Mouse (Mus musculus): ENCODE data around the gene Pml.
"Not testable (repeated sequence)": the region's sequence is repeated elsewhere in the genome, so short reads cannot be mapped to it uniquely, and the experiment has no call there.

Pml gene

DNA sequence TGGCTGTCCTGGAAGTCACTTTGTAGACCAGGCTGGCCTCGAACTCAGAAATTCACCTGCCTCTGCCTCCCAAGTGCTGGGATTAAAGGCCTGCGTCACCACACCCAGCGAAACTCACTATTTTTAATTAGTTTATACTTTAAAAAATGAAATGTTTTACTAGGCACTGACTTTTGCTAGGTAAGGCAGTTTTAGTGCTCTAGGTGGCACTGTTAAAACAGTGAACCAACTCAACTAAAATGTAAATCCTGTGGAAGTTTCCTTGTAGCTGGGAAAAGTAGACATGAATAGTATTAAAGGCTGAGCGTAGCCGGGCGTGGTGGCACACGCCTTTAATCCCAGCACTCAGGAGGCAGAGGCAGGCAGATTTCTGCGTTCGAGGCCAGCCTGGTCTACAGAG is 22.0 kb upstream of the Pml start:
- not testable (repeated sequence) for DNase-seq (ENCODE audit: low spot score)

DNA sequence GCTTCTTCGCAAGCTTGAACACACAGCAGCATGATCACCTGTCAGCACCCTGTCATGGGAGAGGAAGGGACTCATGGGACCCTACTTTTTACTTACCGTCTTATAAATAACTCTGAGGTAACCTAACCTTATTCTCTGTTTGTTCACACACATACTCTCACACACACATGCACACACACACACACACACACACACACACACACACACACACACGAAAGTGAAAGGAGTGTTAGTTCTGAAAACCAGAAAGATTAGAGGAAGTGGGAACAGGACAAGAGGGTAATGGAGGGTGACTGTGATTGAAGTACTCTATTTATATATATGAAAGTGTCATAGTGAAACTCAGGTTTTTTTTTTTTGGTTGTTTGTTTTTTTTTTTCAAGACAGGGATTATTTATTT is 21.5 kb upstream of the Pml start:
- DNase-seq (ENCODE audit: low spot score), result no peak

DNA sequence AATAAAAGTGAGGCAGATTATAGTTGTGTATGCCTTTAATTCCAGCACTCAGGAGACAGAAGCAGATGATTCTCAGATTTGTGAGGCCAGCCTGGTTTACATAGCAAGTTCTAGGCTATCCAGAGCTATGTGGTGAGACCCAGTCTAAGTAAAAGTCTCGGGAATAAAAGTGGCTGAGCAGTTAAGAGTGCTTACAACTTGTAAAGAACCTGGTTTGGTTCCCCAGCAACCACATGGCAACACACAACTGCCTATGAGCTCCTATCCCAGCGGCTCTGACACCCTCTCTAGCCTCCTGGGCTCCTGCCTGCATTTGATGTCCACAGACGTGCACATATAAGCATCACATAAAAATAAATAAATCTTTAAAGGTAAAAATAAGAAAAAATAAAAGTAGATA is 20.5 kb upstream of the Pml start:
- no peak for DNase-seq (ENCODE audit: low spot score)

DNA sequence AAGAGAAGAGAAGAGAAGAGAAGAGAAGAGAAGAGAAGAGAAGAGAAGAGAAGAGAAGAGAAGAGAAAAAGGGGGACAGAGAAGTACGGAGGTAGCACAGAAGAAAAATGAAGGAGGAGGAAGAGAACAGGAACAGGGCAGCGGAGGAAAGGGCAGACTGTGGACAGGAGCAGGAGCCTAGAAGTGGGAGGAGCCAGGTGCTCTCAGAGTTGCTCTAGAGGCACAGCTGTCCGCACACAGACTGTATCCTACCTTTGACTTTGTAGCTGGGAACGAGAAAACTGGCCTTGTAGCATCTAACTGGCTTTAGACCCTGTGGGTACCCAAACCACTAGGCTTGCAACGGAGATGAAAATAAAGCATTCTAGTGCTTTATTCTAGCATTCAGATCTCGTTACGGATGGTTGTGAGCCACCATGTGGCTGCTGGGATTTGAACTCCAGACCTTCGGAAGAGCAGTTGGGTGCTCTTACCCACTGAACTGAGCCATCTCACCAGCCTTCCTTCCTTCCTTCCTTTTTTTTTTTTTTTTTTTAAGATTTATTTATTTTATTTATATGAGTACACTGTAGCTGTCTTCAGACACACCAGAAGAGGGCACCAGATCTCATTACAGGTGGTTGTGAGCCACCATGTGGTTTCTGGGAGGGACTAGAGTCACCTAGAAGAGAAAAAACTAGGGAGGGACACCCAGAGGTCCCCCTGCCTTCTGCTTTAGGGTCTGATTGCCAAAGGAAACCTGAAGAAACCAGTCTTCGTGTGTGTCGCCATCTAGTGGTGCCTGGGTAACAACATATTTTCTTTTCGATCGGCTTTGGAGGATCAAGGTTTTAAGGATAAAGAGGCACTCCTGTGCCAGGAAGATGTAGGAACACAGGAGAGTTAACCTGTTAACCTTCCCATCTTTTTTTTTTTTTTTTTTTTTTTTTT is 19.1 kb upstream of the Pml start:
- DNase-seq (ENCODE audit: low spot score), result peak; percentile 38

DNA sequence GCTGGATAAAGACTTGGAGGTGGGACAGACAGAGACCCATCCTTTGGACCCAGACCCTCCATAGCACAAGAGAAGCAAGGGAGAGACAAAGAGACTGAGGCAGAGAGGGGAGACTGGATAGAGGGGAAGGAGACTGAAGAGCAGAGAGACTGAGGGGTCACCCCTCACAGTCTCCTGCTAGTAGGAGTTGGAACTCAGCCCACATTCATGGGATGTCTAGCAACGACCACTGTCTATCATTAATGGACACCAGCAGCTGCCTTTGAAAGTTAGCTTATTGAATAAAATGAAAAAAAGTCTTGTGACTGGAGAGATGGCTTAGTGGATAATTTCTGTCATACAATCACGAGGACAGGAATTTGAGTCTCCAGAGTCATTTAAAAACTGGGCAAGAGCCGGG is 17.5 kb upstream of the Pml start:
- no peak for DNase-seq (ENCODE audit: low spot score)

DNA sequence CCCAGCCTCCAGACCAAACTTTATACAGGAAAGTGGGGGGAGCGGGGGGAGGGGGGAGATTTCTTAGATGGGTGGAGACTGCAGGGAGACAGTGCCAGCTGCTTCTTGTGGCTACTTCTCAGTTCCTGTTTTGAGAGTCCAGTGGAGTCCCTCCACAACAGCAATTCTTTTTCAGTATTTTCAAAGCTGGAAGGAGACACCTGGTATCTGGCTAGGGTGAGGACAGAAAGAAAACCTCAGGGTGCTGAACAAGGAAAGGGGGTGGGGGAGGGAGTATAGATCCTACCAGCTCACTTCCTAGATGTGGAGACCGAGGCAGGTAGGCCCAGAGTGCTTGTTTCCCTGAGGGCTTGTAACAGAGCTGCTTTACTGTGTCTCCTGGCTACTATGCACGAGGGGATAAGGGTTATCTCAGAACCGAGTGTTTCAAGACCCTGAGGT is 17.0 kb upstream of the Pml start:
- no peak for DNase-seq (ENCODE audit: low spot score)

DNA sequence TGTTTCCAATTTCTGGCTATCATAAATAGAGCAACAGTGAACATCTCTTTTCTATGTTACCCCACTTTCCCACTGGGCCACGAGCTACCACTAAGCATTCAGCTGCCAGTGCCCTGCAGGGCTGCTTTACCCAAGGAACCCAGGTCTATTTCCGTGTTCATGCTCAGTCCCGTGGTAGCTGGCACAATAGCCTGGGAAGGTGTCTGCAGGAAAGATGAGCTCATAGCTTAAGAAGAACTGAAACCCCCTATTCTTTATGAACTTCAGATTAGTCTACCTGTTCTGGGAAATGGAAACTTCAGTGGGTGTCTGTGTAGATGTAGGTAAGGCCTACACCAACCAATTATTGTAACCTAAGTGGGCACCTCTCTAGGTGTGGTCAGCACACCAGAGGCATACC is 15.8 kb upstream of the Pml start:
- no peak for DNase-seq (ENCODE audit: low spot score)

DNA sequence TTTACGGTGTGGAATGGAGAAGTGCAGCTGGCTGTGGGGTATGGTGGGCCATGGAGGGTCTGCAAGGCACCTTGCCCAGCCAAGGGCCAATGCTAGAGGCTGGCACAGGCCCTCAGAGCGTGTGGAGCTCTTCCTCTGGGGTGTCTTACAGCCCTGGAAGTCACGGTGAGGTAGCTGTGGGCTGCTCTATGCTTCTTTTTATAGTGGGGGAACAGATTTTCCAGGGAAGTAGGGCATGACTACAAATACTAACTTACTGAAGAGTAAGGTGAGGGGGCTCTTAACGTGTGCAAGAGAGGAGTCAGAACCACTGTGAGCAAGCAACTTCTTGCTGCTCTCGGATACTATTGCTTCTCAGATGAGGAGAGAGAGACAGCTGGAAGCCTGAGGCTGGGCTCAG is 12.9 kb upstream of the Pml start:
- DNase-seq (ENCODE audit: low spot score), result no peak

DNA sequence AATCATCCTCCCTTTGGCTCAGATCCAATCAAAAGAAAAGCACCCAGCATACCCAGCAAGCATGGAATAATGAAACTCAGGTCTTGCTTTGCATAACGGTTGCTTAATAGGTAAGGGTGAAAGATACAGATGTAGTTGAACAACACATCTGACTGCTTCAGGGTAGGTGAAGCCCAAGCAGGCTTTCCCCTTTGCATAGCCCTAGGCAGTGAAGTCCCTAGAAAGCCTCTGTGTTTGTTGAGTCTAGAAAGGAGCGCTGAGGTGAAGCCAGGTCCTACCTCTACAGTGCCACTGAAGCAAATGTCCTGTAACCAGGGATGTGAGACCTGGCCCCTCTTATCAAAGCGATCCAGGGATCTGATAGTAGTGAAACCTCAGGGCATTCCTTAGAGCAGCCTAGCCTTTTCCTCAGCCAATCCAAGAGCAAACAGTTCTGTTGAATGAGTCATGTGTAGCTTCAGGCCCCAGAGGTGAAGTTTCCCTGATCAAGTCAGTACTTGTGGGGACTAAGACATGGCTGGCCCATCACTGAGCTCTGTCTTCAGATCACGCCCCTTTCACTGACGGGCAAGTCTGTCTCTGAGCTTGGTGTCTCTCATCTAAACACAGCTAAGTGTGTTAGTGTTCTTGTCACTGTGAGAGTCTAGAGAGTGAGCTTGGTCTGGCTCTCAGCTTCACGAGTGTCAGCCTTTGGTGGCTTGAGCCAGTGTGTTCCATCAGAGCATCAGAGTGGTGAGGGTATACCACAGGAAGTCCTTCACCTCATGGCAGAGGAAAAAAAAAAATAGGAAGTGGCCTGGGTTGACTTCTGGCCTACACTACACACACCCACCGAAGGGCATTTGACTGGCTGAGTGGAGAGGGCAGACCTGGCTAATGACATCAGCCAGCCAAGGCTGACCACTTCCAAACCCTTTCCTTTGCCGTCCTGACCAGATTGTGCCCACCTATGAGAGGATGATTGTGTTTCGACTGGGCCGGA is 6.4 kb upstream of the Pml start:
- DNase-seq (ENCODE audit: low spot score), result no peak

DNA sequence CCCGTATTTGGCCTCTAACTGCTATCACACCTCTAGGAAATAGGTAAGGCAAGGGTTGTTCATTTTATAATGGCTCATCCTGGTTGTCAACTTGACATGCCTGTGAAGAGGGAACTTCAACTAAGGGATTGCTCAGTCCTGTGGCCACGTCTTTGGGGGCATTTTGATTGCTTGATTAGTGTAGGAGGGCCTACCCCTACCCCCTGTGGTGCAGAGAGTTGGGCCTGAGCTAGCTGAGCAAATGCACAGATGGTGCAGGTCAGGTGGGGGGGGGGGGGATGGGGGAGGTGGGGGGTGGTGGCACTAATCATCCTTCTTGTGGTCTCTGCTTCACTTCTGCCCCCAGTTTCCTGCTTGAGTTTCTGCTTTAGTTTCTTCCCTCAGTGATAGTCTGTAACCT is 5.5 kb upstream of the Pml start:
- DNase-seq (ENCODE audit: low spot score), result no peak

DNA sequence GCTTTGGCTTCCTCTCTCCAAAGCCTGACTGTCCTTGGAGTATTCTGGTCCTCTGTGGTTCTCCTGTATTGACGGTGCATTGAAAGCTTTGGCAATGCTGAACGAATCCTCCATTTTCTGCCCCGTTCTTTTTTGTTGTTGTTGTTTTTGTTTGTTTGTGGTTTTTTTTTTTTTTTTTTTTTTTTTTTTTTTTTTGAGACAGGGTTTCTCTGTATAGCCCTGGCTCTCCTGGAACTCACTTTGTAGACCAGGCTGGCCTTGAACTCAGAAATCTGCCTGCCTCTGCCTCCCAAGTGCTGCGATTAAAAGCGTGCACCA is 4.2 kb upstream of the Pml start:
- DNase-seq (ENCODE audit: low spot score), result not testable (repeated sequence)

DNA sequence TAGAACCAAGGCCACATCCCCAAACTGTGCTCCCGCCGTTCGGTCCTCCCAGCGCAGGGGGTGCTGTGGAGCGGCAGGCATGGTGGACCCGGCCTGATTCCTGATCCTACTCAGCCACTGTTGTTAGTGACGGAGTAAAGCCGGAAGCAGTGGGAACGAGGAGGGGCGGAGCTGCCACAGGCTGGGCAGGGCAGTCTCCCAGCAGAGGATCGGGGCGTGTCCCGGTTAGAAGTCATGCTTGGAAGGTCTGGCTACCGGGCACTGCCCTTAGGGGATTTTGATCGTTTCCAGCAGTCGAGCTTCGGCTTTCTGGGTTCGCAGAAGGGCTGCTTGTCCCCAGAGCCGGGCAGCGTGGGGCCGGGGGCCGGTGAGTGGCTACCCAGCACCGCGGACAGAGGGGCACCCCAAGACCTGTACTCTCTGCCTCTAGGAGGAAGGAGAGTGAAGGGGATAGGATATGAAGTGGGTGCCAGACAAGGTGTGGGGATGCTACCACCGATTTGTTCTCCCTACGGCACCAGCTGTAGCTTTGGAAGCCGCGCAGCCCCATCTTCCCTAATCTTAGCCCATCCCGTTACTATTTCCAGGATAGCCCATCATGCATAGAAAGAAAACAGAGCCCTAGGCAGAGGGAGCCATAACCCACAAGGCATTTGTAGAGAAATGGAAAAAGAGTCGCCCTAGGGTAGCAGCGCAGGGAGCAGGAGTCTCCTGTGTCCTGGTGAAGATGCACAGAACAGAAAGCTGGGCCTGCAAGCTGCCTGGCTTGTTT is 3.6 kb upstream of the Pml start, which contains the start of gene Stoml1:
Gene Stoml1 (plus strand): TSS at position 132 of the 772 bp plus-strand sequence.
- DNase-seq (ENCODE audit: low spot score), result peak; percentile 93

DNA sequence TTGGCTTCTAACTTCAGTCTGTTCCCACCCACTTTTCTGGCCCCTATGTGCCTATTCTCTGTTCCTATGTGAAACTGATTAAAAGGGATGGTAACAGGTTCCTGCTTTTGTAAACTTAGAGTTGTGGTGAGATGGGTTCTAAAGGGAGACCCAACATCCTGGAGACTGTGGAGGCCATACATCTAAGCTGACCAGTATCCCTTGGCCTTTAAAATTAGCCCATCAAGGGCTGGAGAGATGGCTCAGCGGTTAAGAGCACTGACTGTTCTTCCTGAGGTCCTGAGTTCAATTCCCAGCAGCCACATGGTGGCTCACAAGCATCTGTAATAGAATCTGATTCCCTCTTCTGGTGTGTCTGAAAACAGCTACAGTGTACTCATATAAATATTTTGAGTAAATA is 1.1 kb upstream of the Pml start:
- DNase-seq (ENCODE audit: low spot score), result not testable (repeated sequence)

DNA sequence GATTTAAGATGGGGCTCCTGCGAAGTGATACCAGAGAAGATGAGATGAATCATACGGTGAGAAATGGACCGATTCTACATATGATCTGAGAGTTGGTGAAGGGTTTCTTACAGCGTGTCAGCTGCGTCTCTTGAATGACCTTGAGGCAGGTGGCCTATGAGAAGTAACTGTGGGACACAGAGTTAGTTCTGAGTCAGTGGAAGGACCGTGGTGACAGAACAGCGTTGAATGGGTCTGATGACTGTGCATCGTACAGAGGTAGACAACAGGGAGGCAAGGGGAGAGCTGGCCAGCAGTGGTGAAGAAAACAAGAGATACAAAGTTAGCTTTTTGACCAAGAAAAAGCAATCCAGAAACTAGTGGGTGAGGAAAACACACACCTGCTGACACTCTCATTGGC is 736 bp upstream of the Pml start:
- DNase-seq (ENCODE audit: low spot score), result no peak

DNA sequence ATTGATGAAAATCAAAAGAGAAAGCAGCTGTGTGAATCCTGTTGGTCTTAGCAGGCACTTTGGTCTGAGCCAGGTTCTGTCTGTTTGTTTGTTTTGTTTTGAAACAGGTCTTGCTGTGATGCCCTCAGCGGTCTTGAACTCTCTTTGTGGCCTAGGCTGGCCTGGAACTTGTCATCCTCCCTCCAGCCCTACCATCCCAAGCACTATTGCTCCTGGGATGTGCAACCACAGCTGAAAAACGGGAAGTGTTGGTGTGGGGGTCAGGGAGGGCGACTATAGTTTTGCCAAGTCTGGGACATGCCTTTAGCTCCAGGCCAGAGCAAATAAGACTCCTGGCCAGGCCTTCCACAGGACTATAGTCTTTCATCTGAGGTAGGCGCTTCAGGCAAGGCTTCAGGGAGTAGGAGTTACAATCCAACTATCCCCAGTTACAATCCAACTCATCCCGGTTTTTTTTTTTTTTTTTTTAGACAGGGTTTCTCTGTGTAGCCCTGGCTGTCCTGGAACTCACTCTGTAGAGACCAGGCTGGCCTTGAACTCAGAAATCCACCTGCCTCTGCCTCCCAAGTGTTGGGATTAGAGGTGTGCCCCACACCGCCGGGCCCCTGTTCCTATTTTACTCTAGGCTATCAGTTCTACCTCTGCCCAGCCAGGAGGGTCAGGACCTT is 706 bp downstream of the Pml start:
- DNase-seq (ENCODE audit: low spot score), result no peak

DNA sequence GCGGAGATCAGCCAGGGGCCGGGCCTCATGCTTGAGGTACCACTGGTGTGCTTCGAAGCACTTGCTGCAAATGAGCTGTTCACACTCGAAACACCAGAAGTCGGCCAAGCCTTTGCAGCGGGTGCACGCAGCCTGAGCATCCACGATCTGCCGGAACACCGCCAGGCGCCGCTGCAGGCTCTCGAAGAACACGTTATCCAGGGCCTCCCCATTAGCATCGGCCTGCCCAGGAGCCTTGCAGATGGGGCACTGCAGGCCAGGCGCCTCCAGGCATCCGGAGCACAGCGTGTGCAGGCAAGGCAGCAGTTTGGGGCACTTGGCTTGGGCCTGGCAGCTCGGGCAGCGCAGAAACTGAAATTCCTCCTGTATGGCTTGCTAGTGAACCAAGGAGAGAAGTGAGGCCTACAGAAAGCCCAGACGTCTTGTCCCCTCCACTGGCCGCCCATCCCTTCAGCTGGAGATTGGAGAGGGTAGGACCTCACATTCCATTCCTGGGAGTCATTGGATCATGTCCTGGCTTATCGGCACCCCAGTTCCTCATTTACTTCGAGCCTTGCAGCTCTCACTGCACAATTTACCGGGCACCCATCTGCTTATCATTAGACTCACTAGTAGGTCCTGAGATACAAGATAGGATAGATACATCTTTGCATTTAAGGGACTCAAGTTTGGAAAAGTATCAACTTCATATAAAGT is 2.4 kb downstream of the Pml start:
- peak; percentile 64 for DNase-seq (ENCODE audit: low spot score)

DNA sequence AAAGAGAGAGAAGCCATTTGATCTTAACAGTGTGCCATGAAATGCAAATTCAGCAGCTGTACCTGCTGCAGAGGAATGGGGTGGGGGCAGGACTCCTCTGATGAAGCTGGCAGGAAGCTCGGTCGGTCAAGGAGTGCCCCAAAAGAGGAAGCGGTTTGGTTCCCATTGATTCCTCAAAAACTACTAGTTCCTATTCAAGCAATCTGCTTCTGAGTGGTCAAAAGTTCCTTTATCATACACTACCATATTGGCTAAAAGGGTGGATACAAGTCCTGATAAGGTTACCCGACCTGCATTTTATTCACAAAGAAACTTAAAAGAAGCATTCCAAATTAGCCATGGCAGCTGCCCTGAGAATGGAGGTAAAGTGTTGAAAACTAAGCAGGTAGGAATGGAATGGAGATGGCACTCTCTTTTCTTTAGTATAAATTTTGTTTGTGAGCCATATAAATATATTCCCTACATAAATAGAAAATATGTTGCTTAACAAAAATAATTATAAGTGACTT is 3.4 kb downstream of the Pml start:
- no peak for DNase-seq (ENCODE audit: low spot score)

DNA sequence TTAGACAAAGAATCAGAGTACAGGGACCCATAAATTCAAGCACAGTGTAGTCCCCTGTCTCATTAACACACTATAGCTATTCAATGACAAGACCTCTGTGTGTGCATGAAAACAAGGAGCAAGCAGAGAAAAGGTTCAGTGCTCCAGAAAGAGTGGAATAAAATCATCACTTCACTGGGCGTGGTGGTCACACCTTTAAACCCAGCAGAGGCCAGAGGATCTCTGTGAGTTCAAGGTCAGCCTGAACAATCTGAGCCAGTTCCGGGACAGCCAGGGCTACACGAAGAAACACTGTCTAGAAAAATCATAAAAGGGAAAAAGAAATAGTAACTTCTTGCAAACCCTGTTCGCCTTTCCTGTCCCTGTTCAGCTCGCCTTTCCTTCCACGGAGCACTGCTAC is 5.9 kb downstream of the Pml start:
- DNase-seq (ENCODE audit: low spot score), result no peak

DNA sequence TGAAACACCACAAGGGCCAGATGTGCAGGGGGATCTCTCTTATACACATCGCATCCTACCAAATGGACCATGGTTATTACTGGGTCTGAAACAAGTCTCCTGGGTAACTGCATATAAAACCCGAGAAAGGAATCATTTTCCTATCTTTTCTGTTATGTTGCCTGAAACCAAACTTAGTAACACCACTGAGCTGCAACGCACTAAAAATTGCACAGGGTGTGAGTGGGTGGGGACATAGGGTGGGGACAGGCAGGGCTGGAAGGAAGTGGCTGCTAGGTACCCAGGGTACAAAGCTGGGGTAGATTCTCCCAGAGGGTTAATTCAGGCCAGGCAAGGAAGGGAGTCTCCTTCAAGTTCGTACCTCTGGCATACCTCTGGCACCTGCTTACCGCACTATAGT is 6.9 kb downstream of the Pml start:
- DNase-seq (ENCODE audit: low spot score), result no peak

DNA sequence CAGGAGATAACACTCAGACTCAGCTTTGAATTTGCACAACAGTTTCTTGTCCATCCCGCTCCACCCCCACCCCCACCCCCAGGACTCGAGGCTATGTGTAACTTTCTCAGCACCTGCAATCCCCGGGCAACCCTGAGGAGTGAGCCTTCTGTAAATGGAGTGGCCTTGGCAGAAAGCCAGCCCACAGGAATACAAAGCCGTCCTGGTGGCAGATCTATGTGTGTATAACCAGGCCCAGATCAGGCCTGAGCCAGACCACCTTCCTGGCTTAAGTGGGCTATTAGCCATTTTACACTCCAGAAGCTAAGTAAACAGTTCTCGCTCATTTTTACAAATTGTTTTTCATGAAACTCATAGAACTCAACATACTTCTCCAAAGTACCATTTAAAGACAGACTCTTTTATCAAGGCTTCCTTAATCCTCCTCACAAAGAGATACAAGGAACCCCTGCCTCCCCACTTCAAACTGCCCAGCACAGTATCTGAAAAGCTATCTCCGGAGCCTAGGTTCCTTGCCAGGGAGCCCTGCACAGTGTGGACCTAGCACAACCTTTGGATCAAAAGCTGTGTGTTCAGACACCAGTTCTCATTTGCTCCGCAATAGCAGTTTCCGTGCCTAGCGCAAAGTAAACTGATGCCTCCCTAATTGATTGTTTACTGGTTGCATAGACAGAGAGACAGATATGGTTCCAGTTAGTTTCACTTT is 7.7 kb downstream of the Pml start:
- DNase-seq (ENCODE audit: low spot score), result peak; percentile 44
